Mouse (Mus musculus): ENCODE results near the gene Cnbp. TPM values are rescaled to one million over a fixed set of nuclear protein-coding genes. Genes with fewer than 3 reads are reported as not detected.

Gene Cnbp
- polyA plus RNA-seq, 2 experiments, result 460 to 1,108 TPM

GRCm38 (mm10) chr6:87868871-87869506, 18.1 kb upstream of the Cnbp start:
- no peak for ATAC-seq (ENCODE audit: low FRiP score, low read depth)
- WGBS, result 68% methylated on average over 9 of the region's 9 CpGs

GRCm38 (mm10) chr6:87867256-87867655, 16.4 kb upstream of the Cnbp start:
- Histone ChIP-seq H3K9me3 (ENCODE audit: control insufficient read depth, low read length) (no peaks in the 10 kb centered on the region), H3K27ac (replicated peaks; ENCODE audit: low read depth, low read length) (no peak overlapping the region), H3K4me1 (ENCODE audit: control insufficient read depth, insufficient read depth, low read length) (no peaks in the 10 kb centered on the region), H3K27me3 (ENCODE audit: control insufficient read depth, insufficient read depth, low read length) (no peaks in the 10 kb centered on the region), H3K9ac (ENCODE audit: low read depth, low read length, severe bottlenecking) (no peak overlapping the region), H3K4me2 (replicated peaks; ENCODE audit: low read depth, low read length, severe bottlenecking) (no peak overlapping the region), H3K36me3 (ENCODE audit: control insufficient read depth, insufficient read depth, low read length) (no peaks in the 10 kb centered on the region), H3K4me3 (replicated peaks; ENCODE audit: low read length) (no peak overlapping the region)
- no peak for TF ChIP-seq POLR2A (IDR thresholded peaks at IDR 0.05; ENCODE audit: borderline replicate concordance, extremely low read depth, insufficient read depth, insufficient read length)
- no peak for ATAC-seq (ENCODE audit: low FRiP score, low read depth)
- WGBS, result 71% methylated on average over 2 of the region's 2 CpGs
- no peak for DNase-seq (ENCODE audit: low spot score)

More at GRCm38 (mm10) chr6:87868871-87869506, 18.1 kb upstream of the Cnbp start:
- no peak for TF ChIP-seq POLR2A (IDR thresholded peaks at IDR 0.05; ENCODE audit: borderline replicate concordance, extremely low read depth, insufficient read depth, insufficient read length)
- Histone ChIP-seq H3K27me3 (ENCODE audit: control insufficient read depth, insufficient read depth, low read length) (no peaks in the 10 kb centered on the region), H3K27ac (replicated peaks; ENCODE audit: low read depth, low read length) (no peak overlapping the region), H3K4me3 (replicated peaks; ENCODE audit: low read length) (no peak overlapping the region), H3K4me1 (ENCODE audit: control insufficient read depth, insufficient read depth, low read length) (no peaks in the 10 kb centered on the region), H3K9me3 (ENCODE audit: control insufficient read depth, low read length) (no peaks in the 10 kb centered on the region), H3K36me3 (ENCODE audit: control insufficient read depth, insufficient read depth, low read length) (no peaks in the 10 kb centered on the region), H3K4me2 (replicated peaks; ENCODE audit: low read depth, low read length, severe bottlenecking) (no peak overlapping the region), H3K9ac (ENCODE audit: low read depth, low read length, severe bottlenecking) (no peak overlapping the region)
- peak; percentile 48 for DNase-seq (ENCODE audit: low spot score)

- TF ChIP-seq POLR2A (IDR thresholded peaks at IDR 0.05; ENCODE audit: borderline replicate concordance, extremely low read depth, insufficient read depth, insufficient read length), result no peak
- WGBS, result 87% methylated on average over 6 of the region's 6 CpGs
Observed at GRCm38 (mm10) chr6:87866211-87866610, 15.3 kb upstream of the Cnbp start.

GRCm38 (mm10) chr6:87857071-87857470, 6.2 kb upstream of the Cnbp start:
- DNase-seq (ENCODE audit: low spot score) (no peak), ATAC-seq (ENCODE audit: low FRiP score, low read depth) (no peak)
- WGBS, result 50% methylated on average over 1 of the region's 1 CpGs
- Histone ChIP-seq H3K27me3 (ENCODE audit: control insufficient read depth, insufficient read depth, low read length) (no peaks in the 10 kb centered on the region), H3K4me1 (ENCODE audit: control insufficient read depth, insufficient read depth, low read length) (no peaks in the 10 kb centered on the region), H3K4me3 (replicated peaks; ENCODE audit: low read length) (no peak overlapping the region), H3K9me3 (ENCODE audit: control insufficient read depth, low read length) (no peaks in the 10 kb centered on the region), H3K4me2 (replicated peaks; ENCODE audit: low read depth, low read length, severe bottlenecking) (no peak overlapping the region), H3K9ac (ENCODE audit: low read depth, low read length, severe bottlenecking) (no peak overlapping the region), H3K27ac (replicated peaks; ENCODE audit: low read depth, low read length) (no peak overlapping the region), H3K36me3 (ENCODE audit: control insufficient read depth, insufficient read depth, low read length) (no peaks in the 10 kb centered on the region)
- no peak for TF ChIP-seq POLR2A (IDR thresholded peaks at IDR 0.05; ENCODE audit: borderline replicate concordance, extremely low read depth, insufficient read depth, insufficient read length)

More at GRCm38 (mm10) chr6:87866211-87866610, 15.3 kb upstream of the Cnbp start:
- no peaks in the 10 kb centered on the region for H3K4me1 ChIP-seq (ENCODE audit: control insufficient read depth, insufficient read depth, low read length)
- no peak overlapping the region for H3K27ac ChIP-seq (replicated peaks; ENCODE audit: low read depth, low read length)
- H3K9me3 ChIP-seq (ENCODE audit: control insufficient read depth, low read length), result no peaks in the 10 kb centered on the region
- no peak overlapping the region for H3K4me2 ChIP-seq (replicated peaks; ENCODE audit: low read depth, low read length, severe bottlenecking)
- H3K9ac ChIP-seq (ENCODE audit: low read depth, low read length, severe bottlenecking), result no peak overlapping the region
- no peak for DNase-seq (ENCODE audit: low spot score)
- H3K36me3 ChIP-seq (ENCODE audit: control insufficient read depth, insufficient read depth, low read length), result no peaks in the 10 kb centered on the region
- no peak for ATAC-seq (ENCODE audit: low FRiP score, low read depth)
- H3K4me3 ChIP-seq (replicated peaks; ENCODE audit: low read length), result no peak overlapping the region
- H3K27me3 ChIP-seq (ENCODE audit: control insufficient read depth, insufficient read depth, low read length), result no peaks in the 10 kb centered on the region

- peaks cover 5% of the 10 kb centered on the region for H3K4me1 ChIP-seq (ENCODE audit: control insufficient read depth, insufficient read depth, low read length)
- no peak overlapping the region for H3K4me2 ChIP-seq (replicated peaks; ENCODE audit: low read depth, low read length, severe bottlenecking)
- no peak overlapping the region for H3K4me3 ChIP-seq (replicated peaks; ENCODE audit: low read length)
- no peak overlapping the region for H3K9ac ChIP-seq (ENCODE audit: low read depth, low read length, severe bottlenecking)
- no peak for DNase-seq (ENCODE audit: low spot score)
- no peak for ATAC-seq (ENCODE audit: low FRiP score, low read depth)
- no peaks in the 10 kb centered on the region for H3K9me3 ChIP-seq (ENCODE audit: control insufficient read depth, low read length)
- peaks cover 4% of the 10 kb centered on the region for H3K36me3 ChIP-seq (ENCODE audit: control insufficient read depth, insufficient read depth, low read length)
- no peaks in the 10 kb centered on the region for H3K27me3 ChIP-seq (ENCODE audit: control insufficient read depth, insufficient read depth, low read length)
- no peak overlapping the region for H3K27ac ChIP-seq (replicated peaks; ENCODE audit: low read depth, low read length)
- WGBS, result 88% methylated on average over 4 of the region's 4 CpGs
- TF ChIP-seq POLR2A (IDR thresholded peaks at IDR 0.05; ENCODE audit: borderline replicate concordance, extremely low read depth, insufficient read depth, insufficient read length), result no peak
Observed at GRCm38 (mm10) chr6:87853446-87853845, 2.5 kb upstream of the Cnbp start.
